Mouse (Mus musculus) bone marrow macrophage, adult 2 months (primary cell): ENCODE results near the gene Rhoa.

ENCODE experiments used
- CTCF ChIP-seq: IDR thresholded peaks from 2 replicates; pipeline ENCODE4 v1.5.1; 2012; ENCODE audit warnings: low read depth, mild to moderate bottlenecking, low read length, moderate library complexity
- POLR2A ChIP-seq: IDR thresholded peaks from 2 replicates; pipeline ENCODE4 v1.6.1; 2012; ENCODE audit warnings: mild to moderate bottlenecking, low read depth, low read length, borderline replicate concordance

DNA sequence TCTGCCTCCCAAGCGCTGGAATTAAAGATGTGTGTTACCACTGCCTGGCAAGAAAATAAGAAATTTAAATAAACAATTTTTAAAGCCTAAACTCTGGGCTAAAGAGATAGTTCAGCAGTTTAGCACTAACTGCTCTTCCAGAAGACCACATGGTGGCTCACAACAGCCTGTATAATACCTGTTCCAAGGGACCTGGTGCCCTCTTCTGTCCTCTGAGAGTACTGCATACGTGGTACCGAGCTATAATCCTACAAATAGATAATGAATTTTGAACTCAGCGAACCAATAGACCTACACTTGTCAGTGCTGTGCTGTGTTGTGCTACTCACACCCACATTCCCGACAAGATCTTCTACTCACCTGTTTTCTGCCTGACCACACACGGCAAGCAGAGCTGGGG lies 21.5 kb upstream of the Rhoa start:
- TF ChIP-seq CTCF, result no peak
- no peak for TF ChIP-seq POLR2A
